Mouse (Mus musculus) mesoderm, embryonic 11.5 days (tissue): Measurements from ENCODE around the gene Mbnl2.

Source experiments
- DNase-seq: peaks from one replicate; pipeline ENCODE4 v3.0.0-alpha.2; 2012; ENCODE audit warnings: low read depth, low spot score

Gene Mbnl2

DNA sequence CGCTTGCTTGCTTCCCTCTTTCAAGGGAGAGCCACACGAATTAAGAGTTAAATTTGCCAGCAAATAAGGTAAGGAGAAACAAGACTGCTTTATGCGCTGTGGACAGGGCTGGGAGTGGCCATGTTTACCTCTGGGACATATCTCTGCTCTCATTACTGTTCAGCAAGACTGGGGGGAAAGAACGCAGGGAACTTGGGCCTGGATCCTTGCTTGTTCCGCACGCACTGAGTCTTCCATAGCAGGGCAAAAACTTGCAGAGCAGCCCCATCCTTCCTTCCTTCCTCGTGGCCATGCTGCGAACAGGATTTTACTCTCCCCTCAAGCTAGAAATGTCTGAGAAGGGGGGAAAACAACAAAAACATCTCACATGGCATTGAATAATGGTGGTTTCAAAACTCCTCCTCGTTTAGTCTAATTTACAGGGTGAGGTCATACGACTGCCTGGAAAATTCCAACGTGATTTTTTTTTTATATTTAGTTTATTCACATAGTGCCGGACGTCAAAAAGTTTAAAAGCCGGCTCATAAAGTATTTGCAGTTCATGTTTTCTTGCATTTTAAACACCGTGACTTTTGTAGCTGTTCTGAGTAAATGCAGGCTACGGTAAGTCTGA, 21.8 kb downstream of the Mbnl2 start:
- DNase-seq, result no peak

DNA sequence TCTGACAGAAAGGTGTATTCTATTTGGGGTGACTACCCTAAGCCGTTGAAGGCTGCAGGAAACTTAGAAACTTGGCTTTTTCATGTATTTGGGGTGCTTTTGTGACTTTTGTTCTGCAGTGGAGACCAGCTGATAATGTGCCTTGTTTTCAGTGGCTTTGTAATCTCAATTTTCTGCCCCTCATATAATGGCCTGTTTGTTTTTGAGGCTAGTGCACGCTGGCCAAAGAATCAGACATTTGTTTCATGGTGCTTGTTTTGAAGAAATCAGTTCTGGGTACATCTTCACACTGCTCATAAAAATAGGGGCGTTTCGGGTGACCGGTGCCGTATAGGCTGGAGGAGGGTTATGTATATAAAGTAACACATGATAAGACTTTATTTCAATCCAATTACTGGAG, 22.4 kb downstream of the Mbnl2 start:
- no peak for DNase-seq

DNA sequence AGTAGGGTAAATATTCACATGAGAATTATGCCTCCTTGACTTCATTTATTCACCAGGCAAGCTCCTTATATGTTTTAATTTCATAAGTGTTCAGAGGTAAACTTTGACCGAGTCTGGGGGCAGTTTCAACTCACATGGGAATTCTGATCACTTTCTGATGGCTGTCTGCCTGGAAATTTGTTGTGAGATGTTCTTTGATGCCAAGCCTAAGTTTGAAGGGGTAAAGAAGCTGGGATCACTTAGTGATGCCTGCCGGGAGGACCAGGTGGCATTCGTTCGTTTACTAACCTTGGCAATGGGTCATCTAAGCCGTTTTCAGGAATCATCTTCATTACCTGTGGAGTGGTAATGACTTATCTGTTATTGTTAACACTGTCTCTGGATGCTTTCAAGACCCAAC, 23.0 kb downstream of the Mbnl2 start:
- DNase-seq, result no peak

DNA sequence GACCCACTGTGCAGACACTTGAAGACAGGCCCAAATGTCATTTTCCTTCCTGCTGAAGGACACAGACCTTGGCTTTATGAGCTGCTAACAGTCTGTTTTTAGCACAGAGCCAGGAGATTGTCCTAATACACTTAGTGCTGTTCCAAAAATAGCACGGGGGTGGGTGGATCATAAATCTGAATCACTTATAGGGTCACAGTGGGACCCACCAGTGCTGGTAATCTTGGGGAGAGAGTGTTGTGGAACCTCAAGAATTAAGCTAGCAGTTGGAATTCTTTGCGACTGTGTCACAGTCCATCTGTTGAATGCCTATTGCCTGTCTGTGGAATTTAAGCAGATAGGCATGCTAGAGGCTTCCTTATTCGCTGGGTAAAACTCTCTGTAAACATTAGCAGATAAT, 24.2 kb downstream of the Mbnl2 start:
- DNase-seq, result no peak

DNA sequence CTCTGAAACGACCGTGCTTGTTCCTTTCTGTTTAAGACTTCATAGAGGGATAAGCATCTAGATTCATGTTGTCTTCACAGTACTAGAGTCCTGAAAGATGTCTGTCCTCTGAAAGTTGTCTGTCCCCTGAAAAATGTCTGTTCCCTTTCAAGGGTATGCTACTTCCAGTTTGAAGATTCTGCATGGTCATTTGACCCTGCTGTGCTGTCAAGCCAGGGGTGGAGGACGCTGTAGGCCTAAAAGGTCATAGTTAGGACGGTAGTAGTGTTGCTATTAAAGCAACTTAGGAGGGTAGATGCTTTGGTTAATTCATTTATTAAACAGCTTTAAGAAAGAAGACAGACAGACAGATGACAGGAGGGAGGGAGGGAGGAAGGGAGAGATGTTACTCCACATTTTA, 24.7 kb downstream of the Mbnl2 start:
- no peak for DNase-seq

DNA sequence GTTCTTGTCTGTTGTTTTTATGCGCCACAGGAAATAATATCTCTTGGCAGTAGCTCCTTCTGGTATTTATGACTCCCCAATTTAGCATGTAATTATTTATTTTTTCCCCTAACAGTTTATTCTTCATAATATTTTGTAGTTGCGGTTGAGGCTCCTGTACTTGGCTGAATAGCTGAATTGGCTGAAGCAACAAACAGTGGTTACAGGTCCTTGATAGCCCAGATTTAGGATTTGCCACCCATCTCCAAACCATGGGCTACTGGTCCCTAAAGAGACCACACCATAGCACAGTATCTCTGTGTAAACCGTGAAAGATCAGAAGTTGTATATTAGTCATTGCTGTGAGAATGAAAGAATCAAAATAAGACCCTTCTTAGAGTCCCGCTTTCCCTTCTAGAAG, 25.3 kb downstream of the Mbnl2 start:
- DNase-seq, result no peak

DNA sequence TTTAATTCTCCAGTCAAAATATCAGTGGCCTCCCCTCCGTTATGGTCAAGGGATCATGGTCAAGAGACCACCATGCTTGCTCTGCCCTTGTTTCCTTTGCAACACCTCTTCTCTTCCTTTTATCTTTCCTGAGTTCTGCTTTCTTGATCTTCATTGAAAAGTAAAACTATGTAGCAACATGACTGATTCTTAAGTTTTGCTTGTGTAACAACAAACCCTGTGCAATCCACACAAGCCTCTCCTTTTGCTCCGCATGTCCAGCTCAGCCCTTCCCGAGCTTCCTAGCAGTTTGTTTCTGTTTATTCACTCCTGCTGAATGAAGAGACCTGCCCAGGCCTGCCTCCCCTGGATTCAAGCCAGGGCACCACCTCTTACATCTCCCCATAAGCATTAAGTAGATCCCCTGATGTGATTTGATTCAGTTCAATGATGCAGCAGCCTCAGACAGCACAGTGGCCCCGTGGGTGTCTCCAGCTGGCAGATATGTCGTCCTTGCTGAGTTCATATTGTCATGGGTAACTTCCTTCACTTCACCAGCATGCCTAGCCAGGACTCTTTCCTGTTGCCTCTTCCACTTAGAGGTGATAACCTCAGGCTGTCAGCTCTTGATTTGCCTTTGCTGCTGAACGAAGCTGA, 27.6 kb downstream of the Mbnl2 start:
- DNase-seq, result no peak

DNA sequence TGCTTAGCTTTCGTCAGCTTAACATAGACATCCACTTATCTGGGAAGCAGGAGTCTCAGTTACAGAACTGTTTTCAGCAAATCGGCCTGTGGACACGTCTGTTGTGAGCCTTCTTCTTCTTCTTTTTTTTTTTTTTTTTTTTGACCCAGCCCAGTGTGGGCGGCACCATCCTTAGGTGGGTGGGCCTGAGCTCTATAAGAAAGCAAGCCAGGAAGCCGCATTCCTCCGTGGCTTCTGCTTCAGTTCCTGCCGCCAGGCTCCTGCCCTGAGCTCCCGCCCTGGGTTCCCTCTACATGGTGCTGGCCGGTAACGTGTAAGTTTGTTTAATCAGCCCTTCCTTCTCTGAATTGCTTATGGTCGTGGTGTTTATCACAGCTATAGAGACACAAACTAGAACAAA, 30.8 kb downstream of the Mbnl2 start:
- DNase-seq, result no peak

DNA sequence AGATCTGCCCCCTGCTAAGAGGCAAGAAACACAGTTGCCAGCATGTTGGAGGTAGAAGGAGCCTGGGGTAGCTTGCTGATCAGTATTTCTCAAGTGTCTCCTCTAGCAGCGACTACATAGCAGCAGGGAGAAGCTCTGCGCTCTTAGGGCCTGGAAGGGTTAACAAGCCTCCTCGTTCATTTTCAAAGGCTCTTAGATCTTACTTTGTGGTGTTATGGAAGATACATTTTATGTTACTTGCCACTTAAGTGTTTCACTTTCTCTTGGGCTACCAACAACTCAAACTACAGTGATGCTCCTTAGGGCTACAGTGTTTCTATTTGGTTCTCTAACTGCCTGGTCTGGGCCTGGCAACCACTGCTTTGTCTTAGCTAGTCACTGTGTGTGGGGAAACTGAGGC, 31.9 kb downstream of the Mbnl2 start:
- DNase-seq, result no peak

DNA sequence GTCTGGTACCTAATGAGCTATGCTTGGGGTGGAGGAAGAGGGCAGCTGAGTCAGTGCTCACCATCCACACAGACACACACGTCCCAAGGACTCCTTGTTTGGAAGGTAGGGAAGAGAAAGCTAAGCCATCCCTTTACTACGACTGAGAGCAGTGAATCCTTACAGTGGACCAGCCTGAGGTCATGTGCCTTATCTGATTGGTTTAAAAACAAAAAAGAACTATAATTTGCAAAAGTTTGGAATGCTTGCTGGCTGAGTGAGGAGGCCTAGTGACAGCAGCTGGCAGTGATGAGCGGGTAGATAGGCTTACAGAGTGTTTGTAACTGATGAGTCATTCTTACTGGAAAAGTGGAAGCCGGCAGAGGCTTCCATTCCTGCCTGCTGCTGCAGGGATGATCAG, 32.5 kb downstream of the Mbnl2 start:
- no peak for DNase-seq

DNA sequence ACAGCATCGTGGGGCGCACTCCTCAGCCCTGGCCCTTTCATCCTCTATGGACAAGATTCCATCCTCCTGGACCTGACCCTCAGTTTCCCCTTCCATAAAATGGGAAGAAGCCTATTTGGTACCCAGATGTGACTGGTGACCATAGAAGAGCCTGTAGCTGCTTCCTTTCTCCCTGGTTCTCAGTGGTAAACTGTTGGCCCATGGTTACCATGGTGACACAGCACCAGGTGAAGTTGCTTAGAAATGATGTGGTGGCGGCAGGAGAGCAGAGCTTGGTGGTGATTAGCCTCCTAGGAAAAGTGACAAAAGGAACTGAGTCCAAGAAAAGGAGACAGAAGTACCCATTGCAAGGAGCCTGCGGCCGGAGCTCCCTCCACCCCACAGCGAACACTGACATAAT, 34.2 kb downstream of the Mbnl2 start:
- DNase-seq, result no peak

DNA sequence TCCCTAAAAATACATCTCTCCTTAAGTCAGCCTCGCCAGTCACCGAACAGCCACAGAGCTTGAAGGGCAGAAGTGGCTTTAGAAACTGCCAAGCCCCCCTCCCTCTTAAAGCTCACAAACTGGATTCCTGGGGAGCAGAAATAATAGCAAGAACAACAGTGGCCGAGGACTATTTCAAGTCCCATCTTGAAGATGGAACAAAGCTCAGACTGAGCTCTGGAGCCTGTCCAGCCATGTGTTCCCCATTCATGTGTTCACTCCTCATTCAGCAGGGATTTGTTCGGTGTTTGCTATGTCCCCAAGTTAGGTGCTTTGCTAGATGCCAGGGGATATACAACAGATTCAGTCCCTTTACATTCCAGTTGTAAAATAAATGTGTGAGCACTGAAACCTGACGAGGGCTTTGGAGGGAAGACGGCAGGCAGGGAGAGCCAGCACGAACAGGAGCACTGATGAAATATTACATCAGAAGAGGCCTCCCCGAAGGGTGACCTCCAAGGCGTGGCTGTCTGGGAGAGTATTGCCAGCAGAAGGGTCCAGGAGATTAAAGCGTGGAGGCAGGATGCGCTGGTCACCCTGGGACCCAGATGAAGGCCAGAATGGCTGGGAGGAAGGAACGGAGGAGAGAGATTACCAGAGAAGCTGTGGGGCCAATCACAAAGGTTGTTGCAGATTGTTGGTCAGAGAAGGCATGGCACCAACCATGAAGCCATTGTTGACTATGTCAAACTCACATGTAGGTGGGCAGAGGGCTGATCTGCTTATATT, 36.0 kb downstream of the Mbnl2 start:
- DNase-seq, result no peak

DNA sequence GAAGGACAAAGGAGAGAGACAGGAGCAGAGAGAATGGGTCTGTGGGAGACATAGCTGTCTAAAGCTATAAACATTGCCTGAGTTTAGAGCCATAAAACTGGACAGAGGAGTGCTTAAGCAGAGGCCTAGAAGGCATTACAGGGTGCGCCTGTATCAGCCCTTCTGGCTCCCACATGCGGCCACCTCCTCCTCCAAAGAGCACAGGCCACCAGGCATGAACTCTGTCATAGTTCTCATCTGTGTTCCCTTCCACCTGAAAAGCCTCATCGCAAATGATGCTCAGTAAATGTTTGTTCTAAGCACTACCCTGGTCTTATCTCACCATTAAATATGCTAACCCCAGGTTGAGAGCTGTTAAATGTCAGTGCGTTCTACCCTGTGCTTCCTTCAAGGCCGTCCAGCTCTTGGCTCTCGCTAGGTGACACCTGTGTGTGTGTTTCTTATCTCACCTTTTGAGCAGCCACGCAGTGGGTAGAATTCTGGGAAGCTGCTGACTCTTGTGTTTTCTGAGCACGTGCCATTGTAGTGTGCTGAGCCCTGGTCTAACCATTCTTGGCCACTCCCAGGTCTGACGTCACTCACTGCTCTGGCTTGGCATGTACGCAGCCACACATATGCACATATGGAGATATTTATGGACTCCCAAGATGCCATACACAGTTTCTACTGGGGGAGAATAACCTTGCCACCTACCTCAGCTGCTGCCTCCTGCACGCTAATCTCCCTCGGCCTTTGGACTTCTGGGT, 37.4 kb downstream of the Mbnl2 start:
- no peak for DNase-seq

DNA sequence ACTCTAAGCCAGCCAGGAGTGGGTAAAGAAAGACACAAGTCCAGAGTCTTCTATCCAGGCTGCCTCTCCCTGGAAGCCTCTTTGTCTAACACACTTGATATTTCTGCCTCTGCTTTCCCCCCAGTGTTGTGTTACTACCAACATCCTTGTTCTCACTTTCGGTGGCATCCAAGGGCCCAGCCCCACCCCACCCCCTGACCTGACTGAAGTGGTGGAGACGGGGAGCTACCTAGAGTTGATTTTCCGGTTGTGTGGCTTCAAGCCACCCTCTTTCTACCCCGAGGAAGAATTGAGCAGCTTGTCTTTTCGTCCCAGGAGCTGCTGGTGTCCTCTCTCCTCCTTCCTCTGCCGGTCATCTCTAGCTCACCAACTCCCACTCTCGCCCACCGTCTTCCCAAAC, 38.0 kb downstream of the Mbnl2 start:
- DNase-seq, result no peak

DNA sequence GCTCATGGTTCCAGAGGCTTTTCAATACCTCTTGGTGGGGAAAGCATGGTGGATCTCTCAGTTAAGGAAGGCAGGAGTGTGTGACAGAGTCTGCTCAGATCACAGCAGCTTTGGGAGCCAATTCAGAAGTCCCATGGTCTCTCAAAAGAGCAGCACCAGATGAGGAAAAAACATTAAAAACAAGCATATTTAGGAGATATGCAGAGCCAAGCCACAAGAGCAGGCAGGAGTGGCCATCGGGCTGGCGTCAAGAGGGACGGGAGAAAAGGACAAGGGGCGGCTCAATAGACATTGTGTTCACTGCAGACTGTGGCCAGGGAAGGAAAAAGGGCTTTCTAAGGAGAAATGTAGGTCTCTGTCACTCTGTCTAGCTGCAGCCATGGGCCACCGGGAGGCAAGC, 40.3 kb downstream of the Mbnl2 start:
- DNase-seq, result no peak

DNA sequence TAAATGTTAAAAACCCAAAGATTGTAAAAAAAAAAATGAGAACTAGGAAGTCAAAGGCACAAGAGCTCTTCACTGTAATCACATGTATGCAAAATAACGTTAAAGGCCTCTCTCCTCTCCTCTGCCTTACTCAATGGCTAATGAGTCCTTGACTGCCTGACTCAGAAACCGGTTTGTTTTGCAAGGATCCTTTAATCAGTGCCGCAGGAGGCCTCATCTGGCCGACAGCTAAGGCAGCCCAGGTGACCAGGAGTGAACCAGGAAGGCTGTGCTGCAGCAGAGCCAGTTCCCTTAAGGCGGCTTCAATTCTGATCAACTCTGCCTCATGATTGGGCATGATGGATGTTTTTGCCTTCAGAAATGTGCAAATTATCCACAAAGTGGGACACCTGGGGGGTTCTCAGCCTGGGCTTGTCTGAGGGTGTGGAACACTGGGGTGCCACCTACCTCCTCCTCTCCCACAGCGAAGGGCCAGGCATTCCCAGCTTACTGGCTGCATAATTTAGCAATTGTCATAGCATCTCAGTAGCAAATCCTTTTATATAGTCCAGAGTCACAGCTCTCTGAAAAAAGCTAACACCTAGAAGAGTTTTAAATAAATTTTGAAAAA, 43.0 kb downstream of the Mbnl2 start:
- no peak for DNase-seq

DNA sequence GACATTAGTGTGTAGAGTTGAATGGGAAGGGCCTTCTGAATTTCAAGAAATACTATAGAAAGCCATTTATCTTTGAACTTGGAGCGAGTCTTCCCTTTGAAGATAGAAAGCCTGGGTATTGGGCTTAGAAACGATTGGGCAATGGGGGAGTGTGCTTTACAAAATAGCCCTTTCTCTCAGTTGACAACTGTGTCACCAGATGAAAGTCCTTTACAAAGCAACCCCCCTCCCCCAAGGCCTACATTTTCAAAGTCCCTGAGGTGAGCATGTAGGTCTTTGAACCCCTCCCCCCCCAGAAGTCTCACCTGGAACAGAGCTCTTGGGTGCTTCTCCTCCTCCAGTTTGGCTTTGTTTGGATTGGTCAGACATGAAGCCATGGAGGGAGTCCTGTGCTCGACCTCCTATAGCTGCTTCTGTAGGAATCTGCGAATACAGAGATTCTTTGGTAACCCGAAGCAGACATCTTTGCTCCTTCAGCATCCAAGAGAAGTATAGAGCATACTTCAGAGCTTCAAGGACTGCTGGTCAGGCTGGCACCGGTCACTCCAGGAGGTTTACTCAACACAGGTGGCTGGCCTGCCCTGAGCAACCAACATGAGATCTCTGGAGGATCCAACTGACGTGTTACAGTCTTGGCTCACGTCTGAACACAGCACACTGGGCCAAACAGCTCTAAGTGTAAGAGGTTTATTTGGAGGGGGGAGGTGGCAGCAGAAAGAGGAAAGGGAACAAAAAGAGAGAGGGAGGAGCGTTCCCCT, 43.7 kb downstream of the Mbnl2 start:
- no peak for DNase-seq

DNA sequence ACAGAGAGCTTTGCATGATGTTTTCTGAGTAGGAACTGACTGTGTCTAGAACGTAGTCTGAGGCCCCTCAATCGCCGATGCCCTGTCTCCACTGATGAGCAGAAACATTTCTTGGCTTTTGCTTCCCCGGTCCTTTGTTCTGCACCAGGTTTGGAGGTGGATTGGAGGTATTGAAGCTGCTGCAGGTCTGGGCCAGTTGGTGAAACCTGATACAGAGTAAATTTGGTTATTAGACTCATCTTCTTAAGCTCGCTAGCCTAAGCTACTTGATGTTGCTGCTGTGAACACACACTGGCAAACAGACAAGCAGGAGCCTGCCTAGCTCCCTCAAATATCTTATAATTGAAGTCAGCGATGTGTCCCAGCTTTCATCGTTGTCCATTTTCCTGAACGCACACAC, 46.6 kb downstream of the Mbnl2 start:
- no peak for DNase-seq

DNA sequence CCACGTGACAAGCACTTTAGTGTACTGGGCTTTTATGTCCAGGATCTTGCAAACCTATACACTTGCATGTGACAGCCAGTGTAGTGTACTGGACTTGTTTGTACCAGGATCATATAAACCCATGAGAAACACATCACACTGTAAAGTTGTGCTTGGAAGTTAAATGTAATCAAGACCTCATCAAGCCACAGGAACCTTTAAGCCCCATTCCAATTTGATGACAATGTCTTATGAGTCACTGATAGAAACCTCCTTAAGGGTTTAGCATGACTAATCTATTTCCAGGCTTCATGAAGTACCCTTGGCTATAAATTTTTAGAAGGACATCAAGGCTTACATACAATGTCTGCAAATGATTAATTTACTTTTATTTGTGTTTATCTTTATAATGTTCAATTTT, 47.6 kb downstream of the Mbnl2 start:
- DNase-seq, result no peak

DNA sequence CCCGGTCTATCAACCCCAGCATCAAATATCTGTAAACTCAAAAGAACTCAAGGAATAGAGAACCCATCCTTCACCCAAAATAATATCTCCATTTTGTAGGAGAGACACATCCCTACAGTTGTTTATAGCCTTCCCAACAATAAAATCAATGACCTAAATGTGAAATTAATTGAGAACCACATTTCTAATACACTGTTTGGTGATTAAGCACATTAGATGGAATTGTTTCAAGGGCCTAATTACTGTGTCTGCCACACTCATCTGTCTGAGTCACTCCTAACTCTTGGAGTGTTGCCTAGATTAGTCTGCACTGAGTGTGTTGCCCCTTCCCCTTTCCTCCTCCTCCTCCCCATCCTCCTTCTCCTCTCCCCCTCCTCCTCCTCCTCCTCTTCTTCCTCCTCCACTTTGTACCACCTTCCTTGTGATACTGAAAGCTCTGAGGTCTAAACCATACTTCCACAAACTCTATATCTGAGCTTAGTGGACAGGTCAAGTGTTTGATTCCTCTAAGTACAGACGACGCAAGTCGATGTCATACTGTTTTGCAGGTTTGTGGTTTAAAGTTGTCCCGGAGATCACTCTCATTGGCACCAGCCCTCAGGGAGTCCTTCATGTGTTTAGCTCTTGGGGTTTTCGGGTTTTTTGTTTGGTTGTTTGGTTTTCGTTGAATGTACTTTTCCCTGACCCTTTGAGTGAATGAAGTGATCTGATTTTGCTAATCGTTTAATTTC, 48.8 kb downstream of the Mbnl2 start:
- DNase-seq, result no peak
